Mouse (Mus musculus): ENCODE results near the gene Cacybp. TPM values are rescaled to one million over a fixed set of nuclear protein-coding genes. Genes with fewer than 3 reads are reported as not detected.

Cacybp gene
- polyA plus RNA-seq, 1 experiment from 2014 or later, result 276 TPM

DNA sequence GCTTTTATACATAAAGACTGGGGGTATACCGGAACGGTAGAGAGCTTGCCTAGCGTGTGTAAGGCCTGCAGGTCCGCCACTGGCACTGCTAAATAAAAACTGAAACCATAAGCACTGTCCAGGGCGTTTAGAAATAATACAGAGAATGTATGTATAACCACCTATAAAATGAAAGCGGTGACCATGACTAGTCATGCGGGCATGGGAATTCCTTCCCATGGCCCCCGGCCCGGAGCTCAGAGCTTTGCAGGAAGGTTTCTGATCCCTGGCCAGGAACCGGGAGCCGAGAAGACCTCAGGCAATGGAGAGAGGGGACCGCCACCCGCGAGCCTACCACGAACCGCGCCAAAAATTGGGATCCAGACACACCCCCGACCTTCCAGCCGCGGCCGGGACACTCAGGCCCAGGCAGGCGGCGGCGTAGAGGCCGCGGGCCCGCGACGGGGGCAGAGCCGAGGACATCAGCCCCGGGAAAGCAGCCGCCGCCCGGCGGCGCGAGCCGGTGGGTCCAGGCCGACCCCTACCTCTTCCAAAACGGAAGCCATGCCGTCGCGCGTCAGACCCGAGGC is 468 bp downstream of the Cacybp start:
- H3K9me3 ChIP-seq, result no peaks in the 10 kb centered on the region
- H3K4me1 ChIP-seq (replicated peaks), result peaks cover 35% of the 10 kb centered on the region

DNA sequence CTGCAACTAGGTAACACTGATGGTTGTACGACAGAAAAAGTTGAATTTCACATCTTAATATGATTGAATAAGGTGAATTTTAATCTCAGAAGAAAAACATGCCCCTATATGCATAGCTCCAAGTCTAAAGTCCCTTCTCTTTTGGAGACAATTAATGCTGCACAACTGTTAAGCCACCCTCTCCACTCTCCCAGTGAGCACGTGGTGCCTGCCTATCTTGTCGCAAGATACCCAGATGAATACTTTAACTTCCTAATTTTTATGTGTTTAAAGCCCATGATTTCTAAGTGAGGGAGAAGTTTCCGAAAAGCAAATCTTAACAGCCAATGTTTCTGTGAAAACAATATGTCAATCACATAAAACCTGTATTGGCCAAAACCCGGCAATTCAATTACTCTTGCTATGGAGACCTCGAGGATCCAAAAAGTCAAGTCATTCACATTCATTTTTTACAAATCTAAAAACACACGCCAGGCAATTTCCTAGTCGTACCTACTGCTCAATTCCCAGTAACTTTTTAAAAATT is 1.0 kb downstream of the Cacybp start:
- Histone ChIP-seq H3K4me2 (replicated peaks) (peak overlapping the region; percentile 76), H3K4me3 (replicated peaks) (peak overlapping the region; percentile 85), H3K9me3 (no peaks in the 10 kb centered on the region), H3K9ac (replicated peaks) (peak overlapping the region; percentile 97), H3K36me3 (peaks cover 12% of the 10 kb centered on the region), H3K27ac (peak overlapping the region; percentile 99), H3K4me1 (replicated peaks) (peaks cover 35% of the 10 kb centered on the region), H3K27me3 (no peaks in the 10 kb centered on the region)
- WGBS, result 2% methylated on average over 8 of the region's 8 CpGs
- ATAC-seq, result no peak

More for the DNA sequence above, 468 bp downstream of the Cacybp start:
- no peaks in the 10 kb centered on the region for H3K27me3 ChIP-seq
- ATAC-seq, result peak; percentile 87
- peak overlapping the region; percentile 97 for H3K9ac ChIP-seq (replicated peaks)
- WGBS, result under 1% methylated on average over 45 of the region's 45 CpGs
- peak overlapping the region; percentile 76 for H3K4me2 ChIP-seq (replicated peaks)
- H3K27ac ChIP-seq, result peak overlapping the region; percentile 99
- H3K4me3 ChIP-seq (replicated peaks), result peak overlapping the region; percentile 85
- peaks cover 7% of the 10 kb centered on the region for H3K36me3 ChIP-seq

GRCm38 (mm10) chr1:160210566-160210965 is 2.1 kb downstream of the Cacybp start:
- Histone ChIP-seq H3K27ac (no peak overlapping the region), H3K4me1 (replicated peaks) (peaks cover 35% of the 10 kb centered on the region), H3K36me3 (peaks cover 23% of the 10 kb centered on the region), H3K9me3 (no peaks in the 10 kb centered on the region), H3K4me2 (replicated peaks) (peak overlapping the region; percentile 76), H3K27me3 (no peaks in the 10 kb centered on the region), H3K9ac (replicated peaks) (no peak overlapping the region; the same call in 1 of the 2 replicates), H3K4me3 (replicated peaks) (peak overlapping the region; percentile 85)
- ATAC-seq, result no peak
- whole genome bisulfite sequencing, result 51% methylated on average over 3 of the region's 3 CpGs

GRCm38 (mm10) chr1:160209844-160210243 is 2.8 kb downstream of the Cacybp start:
- no peak overlapping the region for H3K4me3 ChIP-seq (replicated peaks)
- H3K36me3 ChIP-seq, result peaks cover 29% of the 10 kb centered on the region
- H3K4me1 ChIP-seq (replicated peaks), result peaks cover 35% of the 10 kb centered on the region
- ATAC-seq, result no peak
- peak overlapping the region; percentile 22; the same call in 1 of the 2 replicates for H3K4me2 ChIP-seq (replicated peaks)
- H3K9ac ChIP-seq (replicated peaks), result no peak overlapping the region
- no peaks in the 10 kb centered on the region for H3K9me3 ChIP-seq
- H3K27ac ChIP-seq, result no peak overlapping the region
- no peaks in the 10 kb centered on the region for H3K27me3 ChIP-seq
- WGBS, result 10% methylated on average over 2 of the region's 2 CpGs

GRCm38 (mm10) chr1:160205486-160205885 is 7.2 kb downstream of the Cacybp start:
- Histone ChIP-seq H3K36me3 (peaks cover 57% of the 10 kb centered on the region), H3K9ac (replicated peaks) (no peak overlapping the region), H3K4me2 (replicated peaks) (no peak overlapping the region), H3K27ac (no peak overlapping the region), H3K4me1 (replicated peaks) (peaks cover 15% of the 10 kb centered on the region), H3K9me3 (no peaks in the 10 kb centered on the region), H3K27me3 (no peaks in the 10 kb centered on the region), H3K4me3 (replicated peaks) (no peak overlapping the region)
- no peak for ATAC-seq

- no peaks in the 10 kb centered on the region for H3K27me3 ChIP-seq
- peak overlapping the region; percentile 75 for H3K27ac ChIP-seq
- H3K9ac ChIP-seq (replicated peaks), result peak overlapping the region; percentile 78
- no peak for ATAC-seq
- peak overlapping the region; percentile 78 for H3K4me3 ChIP-seq (replicated peaks)
- peaks cover 15% of the 10 kb centered on the region for H3K4me1 ChIP-seq (replicated peaks)
- H3K9me3 ChIP-seq, result no peaks in the 10 kb centered on the region
- H3K36me3 ChIP-seq, result peaks cover 17% of the 10 kb centered on the region
- WGBS, result under 1% methylated on average over 13 of the region's 13 CpGs
- peak overlapping the region; percentile 91 for H3K4me2 ChIP-seq (replicated peaks)
Observed at GRCm38 (mm10) chr1:160195337-160195663, 17.4 kb downstream of the Cacybp start.

DNA sequence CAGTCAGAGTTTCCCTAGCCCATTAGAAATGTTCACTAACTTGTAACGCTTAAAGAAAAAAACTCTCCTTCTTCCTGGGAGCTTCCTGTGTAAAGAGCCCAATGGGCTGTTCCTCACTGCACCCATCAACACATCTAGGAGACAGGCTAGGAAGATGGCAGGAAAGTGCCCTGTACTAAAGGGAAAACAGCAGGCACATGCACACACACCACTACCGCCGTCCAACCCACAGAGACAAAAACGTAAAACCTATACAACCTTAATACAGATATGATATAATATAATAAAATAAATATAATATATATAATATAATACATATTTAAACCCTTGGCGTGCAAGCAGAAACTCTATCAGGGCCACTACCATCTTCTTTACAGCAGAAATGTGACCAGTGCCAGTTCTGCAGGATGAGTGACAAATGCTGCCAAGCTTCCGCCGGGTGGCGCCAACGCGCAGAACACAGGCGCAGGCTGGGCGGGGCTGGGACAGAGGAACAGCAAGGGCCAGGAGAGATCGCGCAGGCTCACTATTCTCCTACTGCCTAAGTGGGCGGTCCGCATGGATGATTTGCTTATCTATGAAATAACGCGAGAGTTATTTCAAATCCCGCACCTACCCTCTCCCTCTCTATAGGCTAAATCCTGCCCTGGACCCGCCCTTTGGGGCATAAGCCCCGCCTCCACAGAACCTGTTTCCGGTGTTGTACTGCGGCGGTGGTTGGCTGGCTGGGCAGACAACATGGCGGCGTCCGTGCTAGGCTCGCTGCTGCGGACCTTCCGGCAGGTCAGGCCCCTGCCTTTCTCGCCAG is 17.9 kb downstream of the Cacybp start, which contains the start of gene Mrps14:
Mrps14 (plus strand) TSS at position 687 of the 808 bp plus-strand sequence.
- peak within 1 kb of the TSS; percentile 78 for H3K9ac ChIP-seq (replicated peaks)
- peak; percentile 100 for ATAC-seq
- H3K36me3 ChIP-seq, result peaks cover 14% of the 10 kb centered on the region
- H3K4me3 ChIP-seq (replicated peaks), result peak within 1 kb of the TSS; percentile 78
- peak within 1 kb of the TSS; percentile 75 for H3K27ac ChIP-seq
- WGBS, result 6% methylated on average over 31 of the region's 31 CpGs
- peaks cover 15% of the 10 kb centered on the region for H3K4me1 ChIP-seq (replicated peaks)
- H3K27me3 ChIP-seq, result no peaks in the 10 kb centered on the region
- H3K4me2 ChIP-seq (replicated peaks), result peak within 1 kb of the TSS; percentile 91
- no peaks in the 10 kb centered on the region for H3K9me3 ChIP-seq

DNA sequence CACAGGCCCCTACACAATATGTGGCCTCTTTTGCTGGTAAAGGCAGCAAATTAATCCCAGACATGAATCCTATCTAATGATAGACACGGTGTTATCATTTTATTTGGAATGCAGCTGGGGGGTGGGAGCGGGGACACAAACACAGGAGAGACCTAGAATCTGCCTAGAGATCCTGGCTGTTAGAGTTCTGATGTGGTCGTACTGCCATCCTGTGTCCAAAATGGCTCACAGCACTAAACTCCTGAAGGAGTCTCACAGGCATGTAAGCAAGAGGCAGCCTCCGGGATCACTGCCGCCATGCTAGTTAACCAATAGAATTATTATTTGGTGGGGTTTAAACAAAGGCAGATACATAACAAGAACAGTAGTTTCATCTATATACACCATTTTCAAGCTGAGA is 28.2 kb downstream of the Cacybp start:
- peak; percentile 91 for ATAC-seq
- H3K27me3 ChIP-seq, result no peaks in the 10 kb centered on the region
- no peak overlapping the region for H3K4me3 ChIP-seq (replicated peaks)
- WGBS, result 17% methylated on average over 5 of the region's 5 CpGs
- H3K27ac ChIP-seq, result no peak overlapping the region
- H3K4me1 ChIP-seq (replicated peaks), result no peaks in the 10 kb centered on the region
- H3K36me3 ChIP-seq, result no peaks in the 10 kb centered on the region
- no peak overlapping the region for H3K9ac ChIP-seq (replicated peaks)
- H3K4me2 ChIP-seq (replicated peaks), result 0 out of 2 replicates have a peak overlapping the region, but pooled peaks have one; percentile 11
- H3K9me3 ChIP-seq, result no peaks in the 10 kb centered on the region

GRCm38 (mm10) chr1:160181216-160181615 is 31.5 kb downstream of the Cacybp start:
- 64% methylated on average over 4 of the region's 4 CpGs for WGBS
- H3K4me1 ChIP-seq (replicated peaks), result no peaks in the 10 kb centered on the region
- no peak overlapping the region for H3K4me2 ChIP-seq (replicated peaks)
- no peak overlapping the region for H3K27ac ChIP-seq
- no peak overlapping the region for H3K9ac ChIP-seq (replicated peaks)
- H3K4me3 ChIP-seq (replicated peaks), result no peak overlapping the region
- no peak for ATAC-seq
- no peaks in the 10 kb centered on the region for H3K9me3 ChIP-seq
- no peaks in the 10 kb centered on the region for H3K36me3 ChIP-seq
- H3K27me3 ChIP-seq, result no peaks in the 10 kb centered on the region

GRCm38 (mm10) chr1:160176903-160177302 is 35.8 kb downstream of the Cacybp start:
- Histone ChIP-seq H3K27ac (no peak overlapping the region), H3K4me3 (replicated peaks) (no peak overlapping the region), H3K9me3 (no peaks in the 10 kb centered on the region), H3K27me3 (no peaks in the 10 kb centered on the region), H3K4me1 (replicated peaks) (no peaks in the 10 kb centered on the region), H3K9ac (replicated peaks) (no peak overlapping the region), H3K36me3 (no peaks in the 10 kb centered on the region), H3K4me2 (replicated peaks) (no peak overlapping the region)
- no peak for ATAC-seq
- 69% methylated on average over 8 of the region's 8 CpGs for WGBS

- H3K27me3 ChIP-seq, result no peaks in the 10 kb centered on the region
- H3K4me1 ChIP-seq (replicated peaks), result no peaks in the 10 kb centered on the region
- no peak for ATAC-seq
- H3K9me3 ChIP-seq, result no peaks in the 10 kb centered on the region
- no peak overlapping the region for H3K27ac ChIP-seq
- no peak overlapping the region for H3K4me2 ChIP-seq (replicated peaks)
- no peak overlapping the region for H3K9ac ChIP-seq (replicated peaks)
- H3K4me3 ChIP-seq (replicated peaks), result no peak overlapping the region
- 72% methylated on average over 4 of the region's 5 CpGs for WGBS
- no peaks in the 10 kb centered on the region for H3K36me3 ChIP-seq
Observed at GRCm38 (mm10) chr1:160166600-160166999, 46.1 kb downstream of the Cacybp start.

- Histone ChIP-seq H3K27ac (no peak overlapping the region), H3K36me3 (no peaks in the 10 kb centered on the region), H3K9me3 (no peaks in the 10 kb centered on the region), H3K4me3 (replicated peaks) (no peak overlapping the region), H3K9ac (replicated peaks) (no peak overlapping the region), H3K4me2 (replicated peaks) (no peak overlapping the region), H3K27me3 (no peaks in the 10 kb centered on the region), H3K4me1 (replicated peaks) (no peaks in the 10 kb centered on the region)
- ATAC-seq, result no peak
- WGBS, result 92% methylated on average over 2 of the region's 2 CpGs
Observed at GRCm38 (mm10) chr1:160158190-160158589, 54.5 kb downstream of the Cacybp start.

Data from midbrain, embryonic 13.5 days (tissue).